Mouse (Mus musculus): ENCODE data around the gene Egfr.

DNA sequence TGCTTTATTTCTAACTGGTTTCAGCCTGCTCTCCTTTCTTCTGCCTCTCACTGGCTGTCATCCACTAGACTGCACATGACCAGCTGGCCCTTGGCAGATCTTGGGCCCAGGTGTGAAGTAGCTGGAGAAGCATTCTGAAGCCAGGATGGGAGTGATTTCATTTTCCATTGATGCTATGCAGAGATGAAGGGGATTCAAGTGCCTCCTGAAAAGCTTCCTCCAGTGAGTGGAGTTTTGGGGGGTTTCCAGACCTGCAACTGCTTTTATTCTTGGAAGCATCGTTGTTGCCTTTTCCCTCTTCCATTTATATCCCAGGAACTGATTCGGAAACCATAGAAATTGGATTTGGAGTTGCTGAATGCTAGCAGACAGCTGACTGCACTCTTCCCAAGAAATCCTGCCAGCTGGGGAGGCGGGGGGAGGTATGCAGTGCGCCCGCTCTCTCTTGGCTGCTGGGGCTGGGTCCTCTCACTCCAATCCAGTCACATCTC, 80.0 kb downstream of the Egfr start:
- no peak for TF ChIP-seq CTCF (IDR thresholded peaks at IDR 0.05; ENCODE audit: control insufficient read depth, insufficient read depth, insufficient replicate concordance, low read depth, low read length)
- no peak for TF ChIP-seq POLR2A (IDR thresholded peaks at IDR 0.05; ENCODE audit: control insufficient read depth, low read depth, low read length)

Measured in testis, adult 2 months (tissue).